Mouse (Mus musculus): ENCODE measurements at regions not wholly inside any gene's neighbourhood (a gene's known extent, or its start where the extent isn't known, plus 50 kb on each side); places are given as distances from the start of the nearest gene placed in this dataset.

GRCm38 (mm10) chr7:68559440-68560343 lies 189.3 kb downstream of the Arrdc4 start:
- no peak for DNase-seq
- H3K27ac ChIP-seq (ENCODE audit: control insufficient read depth, insufficient read depth, low read length) = no peak overlapping the region
- H3K27me3 ChIP-seq (ENCODE audit: control insufficient read depth, insufficient read depth, low read length) = no peaks in the 10 kb centered on the region
- WGBS = 70% methylated on average over 15 of the region's 15 CpGs
- TF ChIP-seq POLR2A (IDR thresholded peaks at IDR 0.05; ENCODE audit: control insufficient read depth, extremely low read depth, insufficient read depth, low read length, poor library complexity) (no peak), CTCF (IDR thresholded peaks at IDR 0.05; ENCODE audit: borderline replicate concordance, control insufficient read depth, extremely low read depth, insufficient read depth, low read length, poor library complexity) (no peak)
- no peaks in the 10 kb centered on the region for H3K36me3 ChIP-seq (ENCODE audit: control insufficient read depth, insufficient read depth, low read length)
- H3K4me1 ChIP-seq (replicated peaks; ENCODE audit: control insufficient read depth, insufficient read depth, low read length) = no peaks in the 10 kb centered on the region
- no peak overlapping the region for H3K4me3 ChIP-seq (ENCODE audit: control insufficient read depth, insufficient read depth, low read length)

- H3K27ac ChIP-seq (ENCODE audit: control insufficient read depth, insufficient read depth, low read length) = no peak overlapping the region
- no peak for DNase-seq
- H3K27me3 ChIP-seq (ENCODE audit: control insufficient read depth, insufficient read depth, low read length) = no peaks in the 10 kb centered on the region
- 68% methylated on average over 3 of the region's 3 CpGs for WGBS
- H3K4me3 ChIP-seq (ENCODE audit: control insufficient read depth, insufficient read depth, low read length) = no peak overlapping the region
- no peaks in the 10 kb centered on the region for H3K4me1 ChIP-seq (replicated peaks; ENCODE audit: control insufficient read depth, insufficient read depth, low read length)
- TF ChIP-seq CTCF (IDR thresholded peaks at IDR 0.05; ENCODE audit: borderline replicate concordance, control insufficient read depth, extremely low read depth, insufficient read depth, low read length, poor library complexity) (no peak), POLR2A (IDR thresholded peaks at IDR 0.05; ENCODE audit: control insufficient read depth, extremely low read depth, insufficient read depth, low read length, poor library complexity) (no peak)
- no peaks in the 10 kb centered on the region for H3K36me3 ChIP-seq (ENCODE audit: control insufficient read depth, insufficient read depth, low read length)
Measured at GRCm38 (mm10) chr7:68550330-68550729, 198.7 kb downstream of the Arrdc4 start.

- Histone ChIP-seq H3K27ac (ENCODE audit: control insufficient read depth, insufficient read depth, low read length) (no peak overlapping the region), H3K4me3 (ENCODE audit: control insufficient read depth, insufficient read depth, low read length) (no peak overlapping the region), H3K4me1 (replicated peaks; ENCODE audit: control insufficient read depth, insufficient read depth, low read length) (no peaks in the 10 kb centered on the region), H3K36me3 (ENCODE audit: control insufficient read depth, insufficient read depth, low read length) (no peaks in the 10 kb centered on the region), H3K27me3 (ENCODE audit: control insufficient read depth, insufficient read depth, low read length) (no peaks in the 10 kb centered on the region)
- no peak for DNase-seq
- TF ChIP-seq POLR2A (IDR thresholded peaks at IDR 0.05; ENCODE audit: control insufficient read depth, extremely low read depth, insufficient read depth, low read length, poor library complexity) (no peak), CTCF (IDR thresholded peaks at IDR 0.05; ENCODE audit: borderline replicate concordance, control insufficient read depth, extremely low read depth, insufficient read depth, low read length, poor library complexity) (no peak)
Measured at GRCm38 (mm10) chr7:68548176-68548575, 200.9 kb downstream of the Arrdc4 start.

DNA sequence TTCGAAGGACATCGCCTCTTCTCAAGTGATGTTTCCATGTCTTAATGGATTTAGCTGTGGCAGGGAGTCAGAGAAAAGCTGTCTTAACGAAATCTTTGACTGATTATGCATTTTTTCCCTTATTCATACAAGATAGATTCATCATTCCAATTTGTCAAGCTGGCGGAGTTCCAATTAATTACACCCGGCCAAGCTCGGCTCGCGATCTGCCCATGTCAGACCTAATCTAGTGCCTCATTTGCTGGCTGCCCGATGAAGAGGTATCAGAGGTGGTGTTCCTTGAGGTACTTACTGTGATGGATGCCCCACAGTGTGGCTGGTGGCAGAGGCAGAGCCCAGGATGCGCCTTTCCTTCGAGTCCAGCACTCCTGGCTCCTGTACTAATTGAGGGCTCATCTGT lies 204.9 kb downstream of the Arrdc4 start:
- Histone ChIP-seq H3K4me3 (ENCODE audit: control insufficient read depth, insufficient read depth, low read length) (no peak overlapping the region), H3K27ac (ENCODE audit: control insufficient read depth, insufficient read depth, low read length) (no peak overlapping the region), H3K36me3 (ENCODE audit: control insufficient read depth, insufficient read depth, low read length) (no peaks in the 10 kb centered on the region), H3K4me1 (replicated peaks; ENCODE audit: control insufficient read depth, insufficient read depth, low read length) (no peaks in the 10 kb centered on the region), H3K27me3 (ENCODE audit: control insufficient read depth, insufficient read depth, low read length) (no peaks in the 10 kb centered on the region)
- no peak for DNase-seq
- 85% methylated on average over 11 of the region's 11 CpGs for WGBS
- TF ChIP-seq POLR2A (IDR thresholded peaks at IDR 0.05; ENCODE audit: control insufficient read depth, extremely low read depth, insufficient read depth, low read length, poor library complexity) = no peak
- no peak for TF ChIP-seq CTCF (IDR thresholded peaks at IDR 0.05; ENCODE audit: borderline replicate concordance, control insufficient read depth, extremely low read depth, insufficient read depth, low read length, poor library complexity)

- H3K27me3 ChIP-seq (ENCODE audit: control insufficient read depth, insufficient read depth, low read length) = no peaks in the 10 kb centered on the region
- no peak for TF ChIP-seq POLR2A (IDR thresholded peaks at IDR 0.05; ENCODE audit: control insufficient read depth, extremely low read depth, insufficient read depth, low read length, poor library complexity)
- no peak for TF ChIP-seq CTCF (IDR thresholded peaks at IDR 0.05; ENCODE audit: borderline replicate concordance, control insufficient read depth, extremely low read depth, insufficient read depth, low read length, poor library complexity)
- DNase-seq = no peak
- no peaks in the 10 kb centered on the region for H3K36me3 ChIP-seq (ENCODE audit: control insufficient read depth, insufficient read depth, low read length)
- H3K27ac ChIP-seq (ENCODE audit: control insufficient read depth, insufficient read depth, low read length) = no peak overlapping the region
- 91% methylated on average over 6 of the region's 6 CpGs for WGBS
- H3K4me1 ChIP-seq (replicated peaks; ENCODE audit: control insufficient read depth, insufficient read depth, low read length) = no peaks in the 10 kb centered on the region
- H3K4me3 ChIP-seq (ENCODE audit: control insufficient read depth, insufficient read depth, low read length) = no peak overlapping the region
Measured at GRCm38 (mm10) chr7:68509096-68509495, 235.5 kb downstream of the Fam169b start.

- no peaks in the 10 kb centered on the region for H3K27me3 ChIP-seq (ENCODE audit: control insufficient read depth, insufficient read depth, low read length)
- 82% methylated on average over 6 of the region's 6 CpGs for WGBS
- TF ChIP-seq POLR2A (IDR thresholded peaks at IDR 0.05; ENCODE audit: control insufficient read depth, extremely low read depth, insufficient read depth, low read length, poor library complexity) = no peak
- no peak for TF ChIP-seq CTCF (IDR thresholded peaks at IDR 0.05; ENCODE audit: borderline replicate concordance, control insufficient read depth, extremely low read depth, insufficient read depth, low read length, poor library complexity)
- H3K36me3 ChIP-seq (ENCODE audit: control insufficient read depth, insufficient read depth, low read length) = no peaks in the 10 kb centered on the region
- H3K4me3 ChIP-seq (ENCODE audit: control insufficient read depth, insufficient read depth, low read length) = no peak overlapping the region
- DNase-seq = no peak
- H3K4me1 ChIP-seq (replicated peaks; ENCODE audit: control insufficient read depth, insufficient read depth, low read length) = no peaks in the 10 kb centered on the region
- no peak overlapping the region for H3K27ac ChIP-seq (ENCODE audit: control insufficient read depth, insufficient read depth, low read length)
Measured at GRCm38 (mm10) chr7:68491143-68491810, 217.6 kb downstream of the Fam169b start.
